Mouse (Mus musculus) liver, embryonic 14.5 days (tissue): ENCODE measurements around the gene Sufu.

Experiments used
- CTCF ChIP-seq: IDR thresholded peaks from 2 replicates; pipeline ENCODE4 v1.5.1; 2016; ENCODE audit warnings: antibody characterized with exemption, low read depth, control low read depth
- EP300 ChIP-seq: IDR thresholded peaks from 2 replicates; pipeline ENCODE4 v1.6.1; 2016; ENCODE audit warnings: antibody characterized with exemption, low read depth

- TF ChIP-seq CTCF (no peak), EP300 (no peak)
Observed at GRCm38 (mm10) chr19:46454126-46454880, 57.6 kb downstream of the Sufu start.
